Mouse (Mus musculus): ENCODE measurements around the gene Pim1. TPM values are rescaled to one million over a fixed set of nuclear protein-coding genes. Genes with fewer than 3 reads are reported as not detected.

Pim1 gene
- polyA plus RNA-seq, 1 experiment from 2014 or later: 32.8 TPM

- 2% methylated on average over 22 of the region's 22 CpGs for WGBS
- ATAC-seq (ENCODE audit: low FRiP score, low TSS enrichment) (peak; percentile 36), DNase-seq (ENCODE audit: low spot score) (peak; percentile 85)
- H3K4me2 ChIP-seq (replicated peaks; ENCODE audit: low read depth): peak overlapping the region; percentile 84
- TF ChIP-seq EP300 (optimal IDR thresholded peaks at IDR 0.05) (peak; percentile 87), CTCF (IDR thresholded peaks at IDR 0.05; ENCODE audit: low read depth) (peak; percentile 89)
- H3K9ac ChIP-seq (ENCODE audit: low read length): peak overlapping the region; percentile 98
- no peaks in the 10 kb centered on the region for H3K27me3 ChIP-seq (ENCODE audit: control insufficient read depth, insufficient read depth, low read length)
- peaks cover 7% of the 10 kb centered on the region for H3K36me3 ChIP-seq (ENCODE audit: control insufficient read depth, insufficient read depth, low read length)
- peak overlapping the region; percentile 97 for H3K4me3 ChIP-seq (ENCODE audit: low read depth, low read length)
- no peaks in the 10 kb centered on the region for H3K9me3 ChIP-seq (ENCODE audit: control insufficient read depth, low read length)
- H3K4me1 ChIP-seq (replicated peaks; ENCODE audit: control insufficient read depth, insufficient read depth): 0 out of 2 replicates have a peak, but pooled peaks cover 3% of the 10 kb centered on the region
- peak overlapping the region; percentile 97 for H3K27ac ChIP-seq (replicated peaks)
Measured at GRCm38 (mm10) chr17:29492269-29493191, 2.0 kb downstream of the Pim1 start.

DNA sequence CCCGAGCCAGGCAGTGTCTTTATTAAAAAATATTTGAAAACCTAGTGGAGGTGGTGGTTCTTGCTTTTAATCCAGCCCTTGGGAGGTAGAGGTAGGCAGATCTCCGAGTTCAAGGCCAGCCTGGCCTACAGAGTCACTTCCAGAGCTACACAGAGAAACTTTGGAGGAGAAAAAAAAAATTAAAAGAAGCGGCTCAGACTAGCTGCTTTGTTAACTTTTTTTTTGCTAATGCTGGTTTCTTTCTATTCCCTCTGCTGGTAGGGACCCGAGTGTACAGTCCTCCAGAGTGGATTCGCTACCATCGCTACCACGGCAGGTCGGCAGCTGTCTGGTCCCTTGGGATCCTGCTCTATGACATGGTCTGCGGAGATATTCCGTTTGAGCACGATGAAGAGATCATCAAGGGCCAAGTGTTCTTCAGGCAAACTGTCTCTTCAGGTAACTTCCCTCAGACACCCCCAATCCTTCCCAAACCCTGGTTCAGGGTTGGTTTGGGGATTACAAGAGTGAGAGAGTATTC lies 3.0 kb downstream of the Pim1 start:
- TF ChIP-seq CTCF (IDR thresholded peaks at IDR 0.05; ENCODE audit: low read depth) (no peak), EP300 (optimal IDR thresholded peaks at IDR 0.05) (no peak)
- no peak for ATAC-seq (ENCODE audit: low FRiP score, low TSS enrichment)
- WGBS: 71% methylated on average over 11 of the region's 11 CpGs
- peak overlapping the region; percentile 77 for H3K27ac ChIP-seq (replicated peaks)
- H3K27me3 ChIP-seq (ENCODE audit: control insufficient read depth, insufficient read depth, low read length): no peaks in the 10 kb centered on the region
- H3K4me2 ChIP-seq (replicated peaks; ENCODE audit: low read depth): peak overlapping the region; percentile 84
- H3K9me3 ChIP-seq (ENCODE audit: control insufficient read depth, low read length): no peaks in the 10 kb centered on the region
- no peak for DNase-seq (ENCODE audit: low spot score)
- H3K9ac ChIP-seq (ENCODE audit: low read length): peak overlapping the region; percentile 51; the same call in 1 of the 2 replicates
- 0 out of 2 replicates have a peak, but pooled peaks cover 3% of the 10 kb centered on the region for H3K4me1 ChIP-seq (replicated peaks; ENCODE audit: control insufficient read depth, insufficient read depth)
- H3K4me3 ChIP-seq (ENCODE audit: low read depth, low read length): no peak overlapping the region
- H3K36me3 ChIP-seq (ENCODE audit: control insufficient read depth, insufficient read depth, low read length): peaks cover 7% of the 10 kb centered on the region

- 77% methylated on average over 10 of the region's 10 CpGs for WGBS
- H3K9me3 ChIP-seq (ENCODE audit: control insufficient read depth, low read length): no peaks in the 10 kb centered on the region
- H3K36me3 ChIP-seq (ENCODE audit: control insufficient read depth, insufficient read depth, low read length): peaks cover 7% of the 10 kb centered on the region
- no peak overlapping the region for H3K4me3 ChIP-seq (ENCODE audit: low read depth, low read length)
- no peaks in the 10 kb centered on the region for H3K27me3 ChIP-seq (ENCODE audit: control insufficient read depth, insufficient read depth, low read length)
- no peak for ATAC-seq (ENCODE audit: low FRiP score, low TSS enrichment)
- H3K9ac ChIP-seq (ENCODE audit: low read length): no peak overlapping the region
- H3K4me2 ChIP-seq (replicated peaks; ENCODE audit: low read depth): no peak overlapping the region
- no peak for DNase-seq (ENCODE audit: low spot score)
- no peak overlapping the region for H3K27ac ChIP-seq (replicated peaks)
- 0 out of 2 replicates have a peak, but pooled peaks cover 3% of the 10 kb centered on the region for H3K4me1 ChIP-seq (replicated peaks; ENCODE audit: control insufficient read depth, insufficient read depth)
- TF ChIP-seq CTCF (IDR thresholded peaks at IDR 0.05; ENCODE audit: low read depth) (no peak), EP300 (optimal IDR thresholded peaks at IDR 0.05) (no peak)
Measured at GRCm38 (mm10) chr17:29494062-29494731, 3.6 kb downstream of the Pim1 start.

GRCm38 (mm10) chr17:29494732-29495076 lies 4.2 kb downstream of the Pim1 start:
- no peaks in the 10 kb centered on the region for H3K27me3 ChIP-seq (ENCODE audit: control insufficient read depth, insufficient read depth, low read length)
- TF ChIP-seq CTCF (IDR thresholded peaks at IDR 0.05; ENCODE audit: low read depth): no peak
- no peak for TF ChIP-seq EP300 (optimal IDR thresholded peaks at IDR 0.05)
- H3K9me3 ChIP-seq (ENCODE audit: control insufficient read depth, low read length): no peaks in the 10 kb centered on the region
- no peak overlapping the region for H3K27ac ChIP-seq (replicated peaks)
- ATAC-seq (ENCODE audit: low FRiP score, low TSS enrichment) (no peak), DNase-seq (ENCODE audit: low spot score) (no peak)
- peaks cover 7% of the 10 kb centered on the region for H3K36me3 ChIP-seq (ENCODE audit: control insufficient read depth, insufficient read depth, low read length)
- H3K4me2 ChIP-seq (replicated peaks; ENCODE audit: low read depth): no peak overlapping the region
- H3K4me3 ChIP-seq (ENCODE audit: low read depth, low read length): no peak overlapping the region
- no peak overlapping the region for H3K9ac ChIP-seq (ENCODE audit: low read length)
- WGBS: 81% methylated on average over 7 of the region's 8 CpGs
- 0 out of 2 replicates have a peak, but pooled peaks cover 3% of the 10 kb centered on the region for H3K4me1 ChIP-seq (replicated peaks; ENCODE audit: control insufficient read depth, insufficient read depth)

GRCm38 (mm10) chr17:29496211-29497070 lies 5.9 kb downstream of the Pim1 start:
- ATAC-seq (ENCODE audit: low FRiP score, low TSS enrichment): no peak
- TF ChIP-seq CTCF (IDR thresholded peaks at IDR 0.05; ENCODE audit: low read depth) (no peak), EP300 (optimal IDR thresholded peaks at IDR 0.05) (no peak)
- Histone ChIP-seq H3K27ac (replicated peaks) (no peak overlapping the region), H3K27me3 (ENCODE audit: control insufficient read depth, insufficient read depth, low read length) (no peaks in the 10 kb centered on the region), H3K4me3 (ENCODE audit: low read depth, low read length) (no peak overlapping the region), H3K9me3 (ENCODE audit: control insufficient read depth, low read length) (no peaks in the 10 kb centered on the region), H3K4me2 (replicated peaks; ENCODE audit: low read depth) (no peak overlapping the region), H3K4me1 (replicated peaks; ENCODE audit: control insufficient read depth, insufficient read depth) (0 out of 2 replicates have a peak, but pooled peaks cover 3% of the 10 kb centered on the region), H3K36me3 (ENCODE audit: control insufficient read depth, insufficient read depth, low read length) (peaks cover 7% of the 10 kb centered on the region), H3K9ac (ENCODE audit: low read length) (no peak overlapping the region)
- DNase-seq (ENCODE audit: low spot score): no peak
- WGBS: 77% methylated on average over 6 of the region's 6 CpGs
